Mouse (Mus musculus): ENCODE data around the gene Polr3gl. TPM values are rescaled to one million over a fixed set of nuclear protein-coding genes. Genes with fewer than 3 reads are reported as not detected.
A peak's percentile ranks its signal among the peaks of the same experiment; 100 is the strongest.

Gene Polr3gl
- polyA plus RNA-seq, 1 experiment from 2014 or later: 18.5 TPM

GRCm38 (mm10) chr3:96543345-96543744 lies 50.6 kb downstream of the Polr3gl start:
- DNase-seq (ENCODE audit: low spot score) (no peak), ATAC-seq (ENCODE audit: low FRiP score) (no peak)
- H3K9me3 ChIP-seq (ENCODE audit: control insufficient read depth, low read length): no peaks in the 10 kb centered on the region
- H3K27me3 ChIP-seq (ENCODE audit: control insufficient read depth, insufficient read depth, low read length): no peaks in the 10 kb centered on the region
- no peaks in the 10 kb centered on the region for H3K4me1 ChIP-seq (replicated peaks; ENCODE audit: control insufficient read depth, insufficient read depth, low read length)
- no peaks in the 10 kb centered on the region for H3K36me3 ChIP-seq (replicated peaks; ENCODE audit: control insufficient read depth, insufficient read depth)
- no peak overlapping the region for H3K27ac ChIP-seq
- no peak overlapping the region for H3K9ac ChIP-seq
- H3K4me3 ChIP-seq (replicated peaks; ENCODE audit: low read length): no peak overlapping the region
- no peak overlapping the region for H3K4me2 ChIP-seq (replicated peaks)
- 89% methylated on average over 11 of the region's 11 CpGs for WGBS

GRCm38 (mm10) chr3:96542554-96542953 lies 51.4 kb downstream of the Polr3gl start:
- ATAC-seq (ENCODE audit: low FRiP score): no peak
- 79% methylated on average over 8 of the region's 8 CpGs for WGBS
- DNase-seq (ENCODE audit: low spot score): no peak
- no peak overlapping the region for H3K4me2 ChIP-seq (replicated peaks)
- no peaks in the 10 kb centered on the region for H3K9me3 ChIP-seq (ENCODE audit: control insufficient read depth, low read length)
- no peaks in the 10 kb centered on the region for H3K36me3 ChIP-seq (replicated peaks; ENCODE audit: control insufficient read depth, insufficient read depth)
- H3K27ac ChIP-seq: no peak overlapping the region
- H3K4me1 ChIP-seq (replicated peaks; ENCODE audit: control insufficient read depth, insufficient read depth, low read length): no peaks in the 10 kb centered on the region
- no peak overlapping the region for H3K9ac ChIP-seq
- H3K27me3 ChIP-seq (ENCODE audit: control insufficient read depth, insufficient read depth, low read length): no peaks in the 10 kb centered on the region
- no peak overlapping the region for H3K4me3 ChIP-seq (replicated peaks; ENCODE audit: low read length)

DNA sequence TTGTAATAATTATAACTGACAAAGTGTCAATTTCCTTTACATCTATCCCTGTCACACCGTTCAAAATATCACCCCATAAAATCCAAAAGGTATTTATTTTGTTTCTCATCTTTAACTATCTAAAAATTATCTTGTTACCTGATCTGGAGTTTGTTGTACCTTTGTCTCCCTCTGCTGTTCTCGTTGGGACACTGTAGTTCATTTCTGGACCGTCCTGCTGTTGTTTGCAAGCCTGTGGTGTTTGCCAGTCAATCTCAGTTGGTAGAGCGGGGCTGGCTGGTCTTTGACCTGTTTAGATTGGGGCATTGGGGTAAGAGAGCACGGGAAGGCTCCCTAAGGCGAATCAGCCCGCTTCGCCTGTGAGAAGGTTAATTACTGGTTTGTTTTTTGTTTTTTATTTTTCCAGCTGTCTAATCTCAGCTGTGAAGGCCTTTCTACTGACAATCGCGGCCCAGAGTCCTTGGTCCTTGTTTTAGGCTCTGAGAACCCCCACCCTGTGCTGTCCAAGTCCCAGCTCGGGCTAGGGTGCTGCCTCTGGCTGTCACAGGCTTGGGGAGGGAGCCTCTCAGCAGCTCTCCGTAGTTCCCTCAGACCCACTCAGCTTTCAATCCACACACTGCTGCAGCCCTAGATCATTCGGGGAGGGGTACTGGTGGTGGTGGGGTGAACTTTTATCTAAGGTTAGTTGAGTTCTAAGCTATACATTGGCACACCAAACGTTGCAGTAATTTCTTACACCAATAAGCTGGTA lies 52.5 kb downstream of the Polr3gl start:
- ATAC-seq (ENCODE audit: low FRiP score) (no peak), DNase-seq (ENCODE audit: low spot score) (peak; percentile 64)
- Histone ChIP-seq H3K27me3 (ENCODE audit: control insufficient read depth, insufficient read depth, low read length) (no peaks in the 10 kb centered on the region), H3K27ac (no peak overlapping the region), H3K9me3 (ENCODE audit: control insufficient read depth, low read length) (no peaks in the 10 kb centered on the region), H3K9ac (no peak overlapping the region), H3K4me3 (replicated peaks; ENCODE audit: low read length) (no peak overlapping the region), H3K4me2 (replicated peaks) (no peak overlapping the region), H3K4me1 (replicated peaks; ENCODE audit: control insufficient read depth, insufficient read depth, low read length) (no peaks in the 10 kb centered on the region), H3K36me3 (replicated peaks; ENCODE audit: control insufficient read depth, insufficient read depth) (no peaks in the 10 kb centered on the region)
- WGBS: 21% methylated on average over 14 of the region's 14 CpGs

DNA sequence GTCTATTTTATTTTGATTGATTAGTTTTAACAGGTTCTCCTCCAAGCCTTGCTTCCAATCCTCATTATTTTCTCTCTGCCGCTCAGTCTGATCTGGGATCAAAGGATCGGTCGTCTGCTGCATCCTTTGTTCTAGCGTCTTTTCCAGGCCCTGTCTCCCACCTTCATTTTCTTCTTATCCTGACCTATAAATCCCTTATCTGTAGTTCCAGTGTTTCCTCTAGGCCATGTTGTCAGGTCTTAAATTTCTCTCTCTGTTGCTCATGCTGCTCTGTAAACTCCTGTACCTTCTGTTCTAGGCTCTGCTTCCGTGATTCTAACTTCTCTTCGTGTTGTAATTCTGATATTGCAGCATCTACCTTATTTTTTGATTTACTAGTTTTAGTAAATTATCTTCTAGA lies 53.2 kb downstream of the Polr3gl start:
- Histone ChIP-seq H3K4me1 (replicated peaks; ENCODE audit: control insufficient read depth, insufficient read depth, low read length) (no peaks in the 10 kb centered on the region), H3K36me3 (replicated peaks; ENCODE audit: control insufficient read depth, insufficient read depth) (no peaks in the 10 kb centered on the region), H3K4me3 (replicated peaks; ENCODE audit: low read length) (no peak overlapping the region), H3K27ac (no peak overlapping the region), H3K4me2 (replicated peaks) (no peak overlapping the region), H3K9me3 (ENCODE audit: control insufficient read depth, low read length) (no peaks in the 10 kb centered on the region), H3K27me3 (ENCODE audit: control insufficient read depth, insufficient read depth, low read length) (no peaks in the 10 kb centered on the region), H3K9ac (no peak overlapping the region)
- ATAC-seq (ENCODE audit: low FRiP score) (no peak), DNase-seq (ENCODE audit: low spot score) (no peak)
- 42% methylated on average over 6 of the region's 6 CpGs for WGBS

DNA sequence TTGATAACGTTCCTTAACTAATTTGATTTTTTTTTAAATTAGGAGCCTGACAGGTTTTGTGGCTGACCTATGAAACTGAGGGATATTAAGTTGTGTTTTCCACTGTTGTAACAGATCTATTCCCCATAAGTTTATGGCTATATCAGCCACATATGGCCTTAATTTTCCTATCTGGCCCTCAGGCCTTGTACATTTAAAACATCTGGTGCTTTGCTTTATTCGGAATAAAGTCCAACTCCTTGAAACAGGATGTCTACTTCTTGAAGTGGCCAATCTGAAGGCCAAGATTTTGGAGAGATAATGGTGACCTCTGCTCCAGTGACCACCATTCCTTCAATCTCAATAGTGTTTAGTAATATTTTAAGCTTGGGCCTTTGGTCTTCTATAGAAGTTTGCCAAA lies 54.7 kb downstream of the Polr3gl start:
- no peaks in the 10 kb centered on the region for H3K4me1 ChIP-seq (replicated peaks; ENCODE audit: control insufficient read depth, insufficient read depth, low read length)
- no peaks in the 10 kb centered on the region for H3K27me3 ChIP-seq (ENCODE audit: control insufficient read depth, insufficient read depth, low read length)
- H3K4me2 ChIP-seq (replicated peaks): no peak overlapping the region
- DNase-seq (ENCODE audit: low spot score) (no peak), ATAC-seq (ENCODE audit: low FRiP score) (no peak)
- H3K36me3 ChIP-seq (replicated peaks; ENCODE audit: control insufficient read depth, insufficient read depth): no peaks in the 10 kb centered on the region
- no peaks in the 10 kb centered on the region for H3K9me3 ChIP-seq (ENCODE audit: control insufficient read depth, low read length)
- WGBS: 77% methylated on average over 2 of the region's 2 CpGs
- no peak overlapping the region for H3K27ac ChIP-seq
- H3K4me3 ChIP-seq (replicated peaks; ENCODE audit: low read length): no peak overlapping the region
- no peak overlapping the region for H3K9ac ChIP-seq

DNA sequence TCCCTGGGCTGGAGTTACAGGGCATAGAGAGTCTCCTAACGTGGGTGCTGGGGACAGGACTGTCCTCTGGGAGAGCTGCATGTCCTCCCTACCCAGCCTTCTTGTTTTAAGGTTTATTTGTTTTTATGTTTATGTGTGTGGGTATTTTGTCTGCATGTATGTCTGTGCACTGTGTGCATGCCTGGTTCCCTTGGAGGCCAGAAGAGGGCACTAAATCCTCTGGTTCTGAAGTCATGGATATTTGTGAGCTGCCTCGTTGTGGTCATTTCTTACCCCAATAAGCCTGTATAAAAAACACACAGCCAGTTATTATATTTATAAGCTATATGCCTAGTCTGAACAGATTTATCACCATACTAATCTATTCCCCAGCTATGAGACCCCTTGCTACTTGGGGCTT lies 59.7 kb downstream of the Polr3gl start:
- 53% methylated on average over 2 of the region's 2 CpGs for WGBS
- Histone ChIP-seq H3K4me1 (replicated peaks; ENCODE audit: control insufficient read depth, insufficient read depth, low read length) (no peaks in the 10 kb centered on the region), H3K4me3 (replicated peaks; ENCODE audit: low read length) (no peak overlapping the region), H3K9me3 (ENCODE audit: control insufficient read depth, low read length) (no peaks in the 10 kb centered on the region), H3K4me2 (replicated peaks) (no peak overlapping the region), H3K27ac (no peak overlapping the region), H3K9ac (no peak overlapping the region), H3K27me3 (ENCODE audit: control insufficient read depth, insufficient read depth, low read length) (no peaks in the 10 kb centered on the region), H3K36me3 (replicated peaks; ENCODE audit: control insufficient read depth, insufficient read depth) (no peaks in the 10 kb centered on the region)
- ATAC-seq (ENCODE audit: low FRiP score) (no peak), DNase-seq (ENCODE audit: low spot score) (no peak)

DNA sequence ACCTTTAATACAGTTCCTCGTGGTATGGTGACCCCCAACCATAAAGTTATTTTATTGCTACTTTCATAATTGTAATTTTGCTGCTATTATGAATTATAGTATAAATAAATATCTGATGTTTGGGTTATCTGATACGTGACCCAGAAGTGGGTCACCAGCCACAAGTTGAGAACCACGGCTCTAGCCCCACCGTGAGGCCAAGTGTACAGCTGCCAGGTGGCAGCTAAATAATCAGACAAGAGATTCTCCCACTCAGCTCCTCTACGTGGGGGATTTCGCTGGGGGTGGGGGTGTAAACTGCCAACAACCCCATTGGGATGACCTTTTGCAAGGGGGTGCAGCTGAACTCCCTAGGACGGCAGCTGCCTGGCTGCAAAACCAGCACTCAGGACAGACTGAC lies 61.9 kb downstream of the Polr3gl start:
- WGBS: 67% methylated on average over 7 of the region's 7 CpGs
- no peaks in the 10 kb centered on the region for H3K9me3 ChIP-seq (ENCODE audit: control insufficient read depth, low read length)

GRCm38 (mm10) chr3:96528506-96528905 lies 65.5 kb downstream of the Polr3gl start:
- ATAC-seq (ENCODE audit: low FRiP score): no peak
- Histone ChIP-seq H3K4me2 (replicated peaks) (no peak overlapping the region), H3K27me3 (ENCODE audit: control insufficient read depth, insufficient read depth, low read length) (peaks cover 39% of the 10 kb centered on the region)

More for the DNA sequence above, 61.9 kb downstream of the Polr3gl start:
- H3K4me2 ChIP-seq (replicated peaks): no peak overlapping the region
- no peak for DNase-seq (ENCODE audit: low spot score)
- peaks cover 19% of the 10 kb centered on the region for H3K27me3 ChIP-seq (ENCODE audit: control insufficient read depth, insufficient read depth, low read length)
- H3K4me1 ChIP-seq (replicated peaks; ENCODE audit: control insufficient read depth, insufficient read depth, low read length): peaks cover 4% of the 10 kb centered on the region
- ATAC-seq (ENCODE audit: low FRiP score): no peak
- no peak overlapping the region for H3K27ac ChIP-seq
- H3K9ac ChIP-seq: no peak overlapping the region
- H3K36me3 ChIP-seq (replicated peaks; ENCODE audit: control insufficient read depth, insufficient read depth): no peaks in the 10 kb centered on the region
- H3K4me3 ChIP-seq (replicated peaks; ENCODE audit: low read length): no peak overlapping the region

More at GRCm38 (mm10) chr3:96528506-96528905, 65.5 kb downstream of the Polr3gl start:
- Histone ChIP-seq H3K4me3 (replicated peaks; ENCODE audit: low read length) (no peak overlapping the region), H3K36me3 (replicated peaks; ENCODE audit: control insufficient read depth, insufficient read depth) (no peaks in the 10 kb centered on the region), H3K9ac (no peak overlapping the region), H3K27ac (no peak overlapping the region), H3K9me3 (ENCODE audit: control insufficient read depth, low read length) (no peaks in the 10 kb centered on the region), H3K4me1 (replicated peaks; ENCODE audit: control insufficient read depth, insufficient read depth, low read length) (peaks cover 8% of the 10 kb centered on the region)
- DNase-seq (ENCODE audit: low spot score): no peak
- 48% methylated on average over 9 of the region's 9 CpGs for WGBS
